Mouse (Mus musculus): ENCODE results near the gene Shisa8.

- TF ChIP-seq CTCF (IDR thresholded peaks at IDR 0.05; ENCODE audit: borderline replicate concordance, insufficient read depth, low read length) (no peak), POLR2A (IDR thresholded peaks at IDR 0.05; ENCODE audit: low read depth, low read length) (no peak)
These were observed 49.1 kb downstream of the Shisa8 start for GRCm38 (mm10) chr15:82163356-82164060.
